Mouse (Mus musculus) testis, adult 2 months (tissue): ENCODE results near the gene Rab37.

Experiments
- CTCF ChIP-seq: fragments of 200-500 bp; IDR thresholded peaks from 2 replicates; pipeline ENCODE4 v1.5.1; 2012; ENCODE audit warnings: low read depth, mild to moderate bottlenecking, inconsistent platforms, low read length, moderate library complexity; ENCODE audit not compliant: control insufficient read depth, insufficient read depth, insufficient replicate concordance
- POLR2A ChIP-seq: fragments of 200-500 bp; IDR thresholded peaks from 2 replicates; pipeline ENCODE4 v1.6.1; 2012; ENCODE audit warnings: low read depth, mild to moderate bottlenecking, inconsistent platforms, low read length, moderate library complexity; ENCODE audit not compliant: control insufficient read depth

DNA sequence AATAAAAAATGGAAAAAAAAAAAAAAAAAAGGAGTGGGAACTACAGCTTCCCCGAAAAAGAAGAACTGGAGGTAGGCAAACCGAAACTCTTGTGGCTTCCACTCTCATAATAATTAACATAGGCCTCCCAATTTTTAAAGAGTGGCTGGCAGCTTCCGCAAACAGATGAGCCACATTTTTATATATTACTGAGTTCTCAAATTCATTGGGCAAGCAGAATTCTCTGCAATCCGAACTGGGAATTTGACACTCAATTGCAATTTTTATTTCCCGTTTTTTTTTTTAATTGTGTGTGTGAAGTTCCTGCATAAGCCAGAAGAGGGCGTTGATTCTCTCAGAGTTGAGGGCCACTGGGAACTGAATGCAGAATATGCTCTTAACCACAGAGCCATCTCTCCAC lies 24.5 kb upstream of the Rab37 start:
- TF ChIP-seq POLR2A (no peak), CTCF (no peak)
